8 mouse cellular contexts compared by ENCODE assay signal in the genomic region with DNA sequence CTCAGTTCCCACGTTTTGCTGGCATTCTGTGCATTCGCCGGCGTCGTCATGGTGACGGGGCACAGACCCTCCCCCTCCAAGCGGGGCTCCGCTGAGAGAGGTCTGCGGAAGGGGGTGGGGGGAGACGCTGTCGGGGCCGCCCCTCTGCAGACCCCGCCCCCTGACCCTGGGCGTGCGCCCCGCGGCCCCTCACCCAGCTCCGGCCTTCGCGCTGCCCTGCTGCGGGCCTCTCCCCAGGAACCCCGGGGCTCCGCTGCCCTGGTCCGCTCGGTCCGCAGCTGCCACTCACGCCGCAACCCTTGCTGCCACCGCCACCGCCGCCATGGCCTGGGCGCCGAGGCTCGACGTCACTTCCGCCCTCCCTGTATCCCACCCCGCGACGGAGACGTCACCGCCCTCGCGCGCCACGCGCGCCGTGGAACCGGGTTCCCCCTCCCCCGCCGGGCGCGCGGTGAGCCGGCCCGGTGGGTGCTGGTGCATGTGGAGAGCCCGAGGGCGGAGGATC. TPM values are rescaled to one million over a fixed set of nuclear protein-coding genes. Genes with fewer than 3 reads are reported as not detected.
DNase-seq lines count a peak whose midpoint lies in the region; TF ChIP-seq lines count a peak whose summit lies in the region.

A gene (minus strand): TSS at position 364 of the 505 bp plus-strand sequence.

- peak within 1 kb of the TSS; percentile 96 for H3K9ac ChIP-seq in MEL (ENCODE audit: control insufficient read depth, low read depth, low read length, poor library complexity, severe bottlenecking)

- H3K4me1 ChIP-seq in MEL (ENCODE audit: control insufficient read depth in 1 of 2, insufficient read depth in 2 of 2, low read length in 2 of 2), result peaks cover 0 to 20% of the 10 kb centered on the region in 2 experiments; a peak in 2 of 4 replicates
- peaks cover 65% of the 10 kb centered on the region for H3K4me1 ChIP-seq in hindbrain, embryonic 10.5 days (replicated peaks)

- TF ChIP-seq EP300 in MEL (IDR thresholded peaks at IDR 0.05; ENCODE audit: low read depth in 1 of 2, low read length in 2 of 2), result 0 out of 4 replicates have a peak, but pooled peaks of 1 of the 2 experiments have one; percentile 19

- peak; percentile 84 for DNase-seq in MEL (ENCODE audit: low read depth, low spot score)
- peak; percentile 85 for DNase-seq in cerebellum, adult 9-10 months
- DNase-seq in frontal cortex, adult 2 months (ENCODE audit: extremely low spot score in 1 of 2, low spot score in 1 of 2), result peak in 1 of 2 experiments; percentile 88
- DNase-seq in hindbrain, embryonic 10.5 days (ENCODE audit: low spot score), result peak; percentile 94
- DNase-seq in layer of hippocampus, postnatal 14 days (ENCODE audit: low spot score in 2 of 2), result peak; percentile 87 to 93
- peak; percentile 88 for DNase-seq in lung, postnatal 14 days
- DNase-seq in retina, postnatal 1 day, result peak; percentile 93
- DNase-seq in thymus, postnatal 4 days, result peak; percentile 93

- peak within 1 kb of the TSS; percentile 90 to 96 for H3K4me3 ChIP-seq in MEL (ENCODE audit: control insufficient read depth in 1 of 2, insufficient read depth in 1 of 2, low read depth in 2 of 2, low read length in 2 of 2)
- peak within 1 kb of the TSS; percentile 74 for H3K4me3 ChIP-seq in hindbrain, embryonic 10.5 days

- no peak for TF ChIP-seq RAD21 in MEL (IDR thresholded peaks at IDR 0.05; ENCODE audit: low read depth, low read length)

- H3K79me2 ChIP-seq in MEL (ENCODE audit: control insufficient read depth, insufficient read depth, low read length, poor library complexity), result peaks cover 17% of the 10 kb centered on the region

- WGBS in hindbrain, embryonic 10.5 days, result under 1% methylated on average over 57 of the region's 58 CpGs

- H3K9me3 ChIP-seq in MEL (replicated peaks; ENCODE audit: insufficient read depth, low read length), result no peaks in the 10 kb centered on the region
- H3K9me3 ChIP-seq in hindbrain, embryonic 10.5 days, result peaks cover 38% of the 10 kb centered on the region

- no peaks in the 10 kb centered on the region for H3K27me3 ChIP-seq in MEL (ENCODE audit: control insufficient read depth in 1 of 2, insufficient read depth in 2 of 2, low read length in 2 of 2)
- H3K27me3 ChIP-seq in hindbrain, embryonic 10.5 days (ENCODE audit: insufficient read depth, poor library complexity, severe bottlenecking), result no peaks in the 10 kb centered on the region

- TF ChIP-seq CTCF in MEL (IDR thresholded peaks at IDR 0.05 in 2 of 3, conservative IDR thresholded peaks at IDR 0.05 in 1 of 3; ENCODE audit: control insufficient read depth in 1 of 3, insufficient read depth in 1 of 3, low read depth in 2 of 3, low read length in 3 of 3, poor library complexity in 1 of 3, severe bottlenecking in 1 of 3), result no peak

- H3K36me3 ChIP-seq in MEL (ENCODE audit: control insufficient read depth in 1 of 2, insufficient read depth in 2 of 2, low read length in 2 of 2), result peaks cover 3 to 7% of the 10 kb centered on the region in 2 experiments; a peak in 3 of 4 replicates
- H3K36me3 ChIP-seq in hindbrain, embryonic 10.5 days, result peaks cover 61% of the 10 kb centered on the region

- peak; percentile 89 to 90; a peak in 3 of 4 replicates for TF ChIP-seq POLR2A in MEL (IDR thresholded peaks at IDR 0.05; ENCODE audit: control insufficient read depth in 1 of 2, insufficient read depth in 1 of 2, low read depth in 1 of 2, low read length in 2 of 2, poor library complexity in 1 of 2)

- peak within 1 kb of the TSS; percentile 69 for H3K27ac ChIP-seq in MEL (ENCODE audit: control insufficient read depth, low read depth, low read length)
- H3K27ac ChIP-seq in hindbrain, embryonic 10.5 days, result peak within 1 kb of the TSS; percentile 98

TF ChIP-seq in MEL, 35 proteins besides CTCF, POLR2A, EP300 and RAD21:
- TF ChIP-seq ELF1 (IDR thresholded peaks at IDR 0.05; ENCODE audit: low read depth, low read length) (no peak), KAT2A (conservative IDR thresholded peaks at IDR 0.05; ENCODE audit: low read depth, low read length) (no peak; the same call in 1 of the 2 replicates), SIN3A (IDR thresholded peaks at IDR 0.05; ENCODE audit: low read length) (peak; percentile 80), GABPA (IDR thresholded peaks at IDR 0.05; ENCODE audit: low read depth, low read length) (no peak), MXI1 (IDR thresholded peaks at IDR 0.05; ENCODE audit: low read depth, low read length) (no peak; the same call in none of the 2 replicates), JUND (IDR thresholded peaks at IDR 0.05; ENCODE audit: low read depth, low read length) (no peak), USF2 (IDR thresholded peaks at IDR 0.05; ENCODE audit: borderline replicate concordance in 1 of 2, insufficient read depth in 1 of 2, low read depth in 1 of 2, low read length in 2 of 2) (no peak), USF1 (IDR thresholded peaks at IDR 0.05; ENCODE audit: low read depth, low read length) (no peak), MYC (IDR thresholded peaks at IDR 0.05; ENCODE audit: low read depth, low read length) (0 out of 2 replicates have a peak, but pooled peaks have one; percentile 73), MYB (IDR thresholded peaks at IDR 0.05; ENCODE audit: low read depth, low read length) (no peak), TBP (IDR thresholded peaks at IDR 0.05; ENCODE audit: low read depth, low read length) (0 out of 2 replicates have a peak, but pooled peaks have one; percentile 17), BHLHE40 (IDR thresholded peaks at IDR 0.05; ENCODE audit: borderline replicate concordance, low read depth, low read length) (no peak), SMC3 (IDR thresholded peaks at IDR 0.05; ENCODE audit: low read depth, low read length) (no peak), UBTF (IDR thresholded peaks at IDR 0.05; ENCODE audit: borderline replicate concordance, insufficient read depth, low read depth, low read length) (no peak), POLR2AphosphoS5 (IDR thresholded peaks at IDR 0.05; ENCODE audit: borderline replicate concordance, low read depth, low read length) (no peak), RCOR1 (IDR thresholded peaks at IDR 0.05; ENCODE audit: low read depth, low read length) (no peak), MAX (IDR thresholded peaks at IDR 0.05; ENCODE audit: low read length) (peak; percentile 83), TAL1 (IDR thresholded peaks at IDR 0.05; ENCODE audit: low read length) (no peak), ETS1 (IDR thresholded peaks at IDR 0.05; ENCODE audit: low read depth, low read length) (no peak), MEF2A (IDR thresholded peaks at IDR 0.05; ENCODE audit: extremely low read depth, insufficient replicate concordance, low read depth, low read length, poor library complexity, severe bottlenecking) (no peak), E2F4 (IDR thresholded peaks at IDR 0.05; ENCODE audit: borderline replicate concordance, low read depth, low read length) (no peak; the same call in 1 of the 2 replicates), ZKSCAN1 (IDR thresholded peaks at IDR 0.05; ENCODE audit: low read depth, low read length) (no peak), TCF12 (IDR thresholded peaks at IDR 0.05; ENCODE audit: low read depth, low read length) (0 out of 2 replicates have a peak, but pooled peaks have one; percentile 38), CHD2 (IDR thresholded peaks at IDR 0.05; ENCODE audit: low read length) (no peak; the same call in 1 of the 2 replicates), ZNF384 (IDR thresholded peaks at IDR 0.05; ENCODE audit: low read depth, low read length) (no peak), NELFE (IDR thresholded peaks at IDR 0.05; ENCODE audit: low read depth, low read length) (peak; percentile 75), CHD1 (IDR thresholded peaks at IDR 0.05; ENCODE audit: low read depth, low read length) (no peak), MAZ (IDR thresholded peaks at IDR 0.05; ENCODE audit: low read depth, low read length) (peak; percentile 19), POLR2AphosphoS2 (IDR thresholded peaks at IDR 0.05; ENCODE audit: low read length) (peak; percentile 88), NRF1 (IDR thresholded peaks at IDR 0.05; ENCODE audit: insufficient read depth, low read depth, low read length, poor library complexity, severe bottlenecking) (no peak), HCFC1 (IDR thresholded peaks at IDR 0.05; ENCODE audit: low read depth, low read length) (peak; percentile 81), GATA1 (IDR thresholded peaks at IDR 0.05; ENCODE audit: low read depth, low read length) (no peak), ZMIZ1 (IDR thresholded peaks at IDR 0.05; ENCODE audit: low read depth, low read length) (peak; percentile 22; the same call in 1 of the 2 replicates), MAFK (IDR thresholded peaks at IDR 0.05; ENCODE audit: borderline replicate concordance, low read depth, low read length) (no peak), ZC3H11A (IDR thresholded peaks at IDR 0.05; ENCODE audit: low read depth, low read length) (no peak)

RNA-seq across cellular contexts. Expression of the gene that starts here (rescaled TPM):
- 12.4 and 18.3 TPM in 2 replicates for total RNA-seq in MEL (2012; rRNA removed)
- 10 to 100 TPM in 1 of 2 experiments, not detected in 1; 28.4 TPM for polyA plus RNA-seq in MEL (2012; ENCODE audit: insufficient read depth in 1 of 2, insufficient read length in 2 of 2, low read depth in 1 of 2, low replicate concordance in 2 of 2, missing spikeins in 1 of 2)
- polyA plus RNA-seq in frontal cortex, adult 2 months (2012; rRNA removed), result 80.9 and 89.6 TPM in 2 replicates
- 12.3 and 17.3 TPM in 2 replicates for polyA plus RNA-seq in hindbrain, embryonic 10.5 days (2016; fragmentation: Nextera tagmentation; extraction: Ambion mirVana)
- 10 to 100 TPM; 32.5 to 37.8 TPM for total RNA-seq in layer of hippocampus, postnatal 14 days (2021)
